Mouse (Mus musculus) cortical plate, adult 2 months (tissue): ENCODE data around the gene Armc2.

Source experiments
- CTCF ChIP-seq: fragments of 200-500 bp; IDR thresholded peaks from 2 replicates; pipeline ENCODE4 v1.5.1; 2011; ENCODE audit warnings: mild to moderate bottlenecking, control low read depth, low read length; ENCODE audit not compliant: insufficient read depth; ENCODE audit errors: extremely low read depth
- POLR2A ChIP-seq: fragments of 200-500 bp; IDR thresholded peaks from 2 replicates; pipeline ENCODE4 v1.6.1; 2011; ENCODE audit warnings: mild to moderate bottlenecking, low read length, control low read depth; ENCODE audit not compliant: insufficient read depth; ENCODE audit errors: extremely low read depth

DNA sequence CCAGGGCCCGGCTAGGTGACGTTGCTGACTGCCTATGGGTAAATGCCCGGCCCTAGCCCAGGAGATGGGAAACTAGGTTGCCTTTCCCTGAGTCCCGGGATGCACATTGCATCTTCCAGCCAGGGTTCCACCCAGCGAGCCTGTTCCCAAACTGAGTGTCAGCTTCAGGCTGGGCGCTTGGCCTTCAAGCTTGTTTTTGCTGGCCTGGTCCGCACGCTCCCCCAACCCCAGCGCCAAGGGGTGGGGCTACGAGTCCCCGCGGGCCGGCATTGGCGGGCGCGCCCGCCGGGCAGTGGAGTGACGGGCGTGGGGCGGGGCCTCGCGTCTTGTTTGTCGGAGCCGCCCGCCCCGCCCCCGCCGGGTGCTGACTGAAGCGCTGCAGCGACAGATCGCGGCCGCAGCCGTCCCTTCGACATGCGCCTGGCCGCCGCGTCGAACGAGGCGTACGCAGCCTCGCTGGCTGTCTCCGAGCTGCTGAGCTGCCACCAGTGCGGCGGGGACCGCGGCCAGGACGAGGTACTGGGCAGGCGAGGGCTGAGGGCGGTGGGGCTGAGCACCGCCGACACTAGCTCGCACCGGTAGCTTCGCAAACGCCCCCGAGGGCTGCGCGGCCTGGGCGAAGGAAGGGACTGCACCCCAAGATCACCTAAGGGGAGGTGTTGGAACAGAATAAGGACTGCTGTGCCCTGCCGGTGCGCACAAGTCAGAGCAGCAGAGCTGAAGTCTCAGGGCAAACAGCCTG is 131.0 kb downstream of the Armc2 start:
- peak; percentile 89 for TF ChIP-seq POLR2A
- TF ChIP-seq CTCF: no peak
